Mouse (Mus musculus) forebrain, embryonic 16.5 days (tissue): ENCODE measurements around the gene Rhox4f. TPM values are rescaled to one million over a fixed set of nuclear protein-coding genes. Genes with fewer than 3 reads are reported as not detected.

ENCODE experiments used
- polyA plus RNA-seq: library from polyadenylated mRNA; unstranded; fragments of >200 nt; fragmentation: Nextera tagmentation; extraction: Ambion mirVana; gene quantifications from 2 replicates; pipeline ENCODE4 v1.2.1, GENCODE M21; 2015

Gene Rhox4f
- polyA plus RNA-seq, 1 experiment from 2014 or later: not detected

Other genes starting within 250 kb of the Rhox4f start
- not detected in 2 replicates for gene Rhox3a2, start 227.7 kb downstream of the Rhox4f start, polyA plus RNA-seq
- gene Rhox4a2, start 216.9 kb downstream of the Rhox4f start, polyA plus RNA-seq: not detected in 2 replicates
- not detected in 2 replicates for gene Rhox2b, start 195.6 kb downstream of the Rhox4f start, polyA plus RNA-seq
- not detected in 2 replicates for gene Rhox4b, start 175.2 kb downstream of the Rhox4f start, polyA plus RNA-seq
- not detected in 2 replicates for gene Rhox2c, start 154.0 kb downstream of the Rhox4f start, polyA plus RNA-seq
- not detected in 2 replicates for gene Rhox3c, start 149.1 kb downstream of the Rhox4f start, polyA plus RNA-seq
- not detected in 2 replicates for gene Rhox4c, start 127.4 kb downstream of the Rhox4f start, polyA plus RNA-seq
- gene Rhox2d, start 114.3 kb downstream of the Rhox4f start, polyA plus RNA-seq: not detected in 2 replicates
- gene Rhox4d, start 93.3 kb downstream of the Rhox4f start, polyA plus RNA-seq: not detected in 2 replicates
- not detected in 2 replicates for gene Rhox2e, start 77.3 kb downstream of the Rhox4f start, polyA plus RNA-seq
- not detected in 2 replicates for gene Rhox3e, start 65.7 kb downstream of the Rhox4f start, polyA plus RNA-seq
- gene Rhox4e, start 50.3 kb downstream of the Rhox4f start, polyA plus RNA-seq: not detected in 2 replicates
- not detected in 2 replicates for gene Rhox2f, start 36.3 kb downstream of the Rhox4f start, polyA plus RNA-seq
- gene Rhox3f, start 26.7 kb downstream of the Rhox4f start, polyA plus RNA-seq: not detected in 2 replicates
- gene Rhox3g, start 20.9 kb upstream of the Rhox4f start, polyA plus RNA-seq: not detected in 2 replicates
- not detected in 2 replicates for gene Rhox2g, start 35.8 kb upstream of the Rhox4f start, polyA plus RNA-seq
- gene Rhox4g, start 43.6 kb upstream of the Rhox4f start, polyA plus RNA-seq: not detected in 2 replicates
- not detected in 2 replicates for gene Rhox3h, start 61.1 kb upstream of the Rhox4f start, polyA plus RNA-seq
- gene Rhox2h, start 65.6 kb upstream of the Rhox4f start, polyA plus RNA-seq: not detected in 2 replicates
- gene Rhox5, start 197.1 kb upstream of the Rhox4f start, polyA plus RNA-seq: 0.56 TPM in 1 of 2 replicates, not detected in the other
- not detected in 2 replicates for gene Rhox6, start 219.2 kb upstream of the Rhox4f start, polyA plus RNA-seq
- gene Rhox7a, start 224.0 kb upstream of the Rhox4f start, polyA plus RNA-seq: not detected in 2 replicates